Mouse (Mus musculus): ENCODE data around the gene Triobp.
"Not testable (repeated sequence)": the region's sequence is repeated elsewhere in the genome, so short reads cannot be mapped to it uniquely, and the experiment has no call there.

Gene Triobp

DNA sequence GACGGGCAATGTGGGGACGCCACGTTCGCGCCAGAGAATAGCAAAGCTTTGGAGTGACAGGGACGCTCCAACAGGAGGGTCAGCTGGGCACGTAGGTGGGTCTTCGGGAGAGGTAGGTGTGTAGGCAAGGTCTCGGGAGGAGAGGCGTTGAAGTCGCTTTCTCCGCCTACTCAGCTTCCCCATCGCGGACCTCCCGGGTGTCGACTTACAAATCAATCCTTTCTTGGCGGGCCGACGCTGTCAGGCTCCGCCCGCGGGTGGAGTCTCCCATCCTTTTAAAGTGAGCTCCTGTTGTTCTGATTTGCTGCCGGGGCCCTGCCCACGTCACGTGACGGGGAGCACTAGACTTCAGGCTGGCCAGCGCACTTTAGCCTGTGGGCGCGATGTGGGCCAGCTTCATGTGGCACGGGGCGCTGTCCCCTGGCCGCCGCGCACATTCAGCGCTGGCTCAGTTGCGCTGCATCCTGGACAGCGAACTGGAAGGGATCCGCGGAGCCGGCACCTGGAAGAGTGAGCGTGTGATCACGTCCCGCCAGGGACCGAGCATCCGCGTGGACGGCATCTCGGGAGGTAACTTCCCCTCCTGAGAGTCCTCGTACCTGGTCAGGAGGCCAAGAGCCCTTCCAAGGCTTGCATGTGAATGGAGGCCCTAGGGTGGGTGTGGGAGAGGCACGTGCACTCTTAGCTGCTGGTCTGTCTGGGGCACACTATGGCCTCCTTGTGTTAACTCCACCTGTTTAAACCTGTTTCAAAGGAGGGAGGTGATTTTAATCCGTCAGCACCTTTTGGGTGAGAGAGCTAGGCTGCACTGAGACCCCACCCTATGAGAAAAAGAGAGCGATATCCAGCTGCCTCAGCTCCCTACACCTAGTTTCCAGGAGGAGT lies 83.3 kb downstream of the Triobp start:
- peak; percentile 98 for DNase-seq (ENCODE audit: inconsistent ontology term)

DNA sequence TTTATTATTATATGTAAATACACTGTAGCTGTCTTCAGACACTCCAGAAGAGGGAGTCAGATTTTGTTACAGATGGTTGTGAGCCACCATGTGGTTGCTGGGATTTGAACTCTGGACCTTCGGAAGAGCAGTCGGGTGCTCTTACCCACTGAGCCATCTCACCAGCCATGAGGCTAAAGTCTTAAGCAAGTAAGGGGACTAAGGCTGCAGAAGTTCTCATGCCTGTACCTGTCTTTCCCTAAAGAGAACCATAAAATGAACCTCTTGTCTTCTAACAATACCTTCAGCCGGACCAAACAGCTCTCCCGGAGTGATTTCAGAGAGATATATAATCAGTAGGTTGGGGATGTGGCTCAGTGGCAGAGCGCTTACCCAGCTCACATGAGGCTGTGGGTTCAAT lies 84.4 kb downstream of the Triobp start:
- DNase-seq (ENCODE audit: inconsistent ontology term), result not testable (repeated sequence)

DNA sequence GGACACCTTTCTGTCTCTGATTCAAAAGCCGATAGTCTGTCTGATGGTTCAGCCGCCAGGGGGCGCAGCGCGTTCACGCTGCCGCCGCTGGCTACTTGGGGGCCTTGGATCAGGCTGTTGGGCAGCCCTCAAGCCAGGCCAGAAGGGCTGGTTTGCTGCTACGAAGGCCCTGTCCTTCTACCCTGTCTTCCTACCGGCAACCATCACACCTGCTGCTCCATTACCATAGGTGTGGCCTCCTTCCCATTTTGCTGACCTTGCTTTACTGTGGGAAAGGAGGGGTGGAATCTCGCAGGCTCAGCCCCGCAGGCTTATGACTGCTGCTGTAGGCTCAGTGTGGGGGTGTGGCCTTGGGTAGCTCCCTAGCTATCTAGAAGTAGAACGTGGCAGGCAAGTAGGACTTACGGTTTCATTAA lies 90.4 kb downstream of the Triobp start:
- DNase-seq (ENCODE audit: inconsistent ontology term), result peak; percentile 79

DNA sequence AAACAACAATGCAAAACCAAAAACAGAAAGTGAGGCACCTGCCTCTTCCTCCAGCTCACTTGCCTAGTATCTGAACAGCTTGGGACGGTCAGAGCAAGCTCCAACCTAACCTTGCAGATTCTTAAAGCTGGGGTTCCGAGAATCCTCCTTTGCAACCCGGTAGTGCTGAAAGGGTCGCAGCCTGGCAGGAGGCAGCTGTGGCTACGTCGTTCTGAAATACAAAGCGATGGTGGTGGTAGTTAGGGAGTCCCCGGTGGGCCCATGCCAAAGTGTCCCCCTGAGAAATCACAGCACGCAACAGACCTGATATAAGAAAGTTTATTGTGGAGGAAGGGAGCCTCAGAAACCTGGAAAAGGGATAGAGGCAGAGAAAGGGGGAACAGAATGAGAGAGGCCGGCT lies 90.8 kb downstream of the Triobp start:
- no peak for DNase-seq (ENCODE audit: inconsistent ontology term)

DNA sequence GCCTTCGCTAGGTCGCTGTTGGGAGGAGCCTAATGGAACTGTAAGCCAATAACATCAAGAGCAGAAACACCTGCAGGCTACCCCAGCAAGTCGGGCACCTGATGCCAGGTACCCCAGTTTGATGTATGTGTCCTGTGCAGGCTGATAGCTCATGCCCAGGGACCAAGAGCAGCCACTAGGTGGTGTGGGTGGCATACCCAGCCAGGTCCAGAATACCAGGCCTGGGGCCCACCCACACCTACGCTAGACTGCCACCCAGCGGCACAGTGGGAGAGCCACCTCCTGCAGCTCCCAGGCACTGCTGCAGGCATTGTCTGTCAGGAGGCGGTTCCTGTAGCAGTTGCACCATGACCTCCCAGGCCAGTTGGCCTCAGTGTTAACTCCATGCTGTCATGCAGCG lies 91.3 kb downstream of the Triobp start:
- DNase-seq (ENCODE audit: inconsistent ontology term), result peak; percentile 74

DNA sequence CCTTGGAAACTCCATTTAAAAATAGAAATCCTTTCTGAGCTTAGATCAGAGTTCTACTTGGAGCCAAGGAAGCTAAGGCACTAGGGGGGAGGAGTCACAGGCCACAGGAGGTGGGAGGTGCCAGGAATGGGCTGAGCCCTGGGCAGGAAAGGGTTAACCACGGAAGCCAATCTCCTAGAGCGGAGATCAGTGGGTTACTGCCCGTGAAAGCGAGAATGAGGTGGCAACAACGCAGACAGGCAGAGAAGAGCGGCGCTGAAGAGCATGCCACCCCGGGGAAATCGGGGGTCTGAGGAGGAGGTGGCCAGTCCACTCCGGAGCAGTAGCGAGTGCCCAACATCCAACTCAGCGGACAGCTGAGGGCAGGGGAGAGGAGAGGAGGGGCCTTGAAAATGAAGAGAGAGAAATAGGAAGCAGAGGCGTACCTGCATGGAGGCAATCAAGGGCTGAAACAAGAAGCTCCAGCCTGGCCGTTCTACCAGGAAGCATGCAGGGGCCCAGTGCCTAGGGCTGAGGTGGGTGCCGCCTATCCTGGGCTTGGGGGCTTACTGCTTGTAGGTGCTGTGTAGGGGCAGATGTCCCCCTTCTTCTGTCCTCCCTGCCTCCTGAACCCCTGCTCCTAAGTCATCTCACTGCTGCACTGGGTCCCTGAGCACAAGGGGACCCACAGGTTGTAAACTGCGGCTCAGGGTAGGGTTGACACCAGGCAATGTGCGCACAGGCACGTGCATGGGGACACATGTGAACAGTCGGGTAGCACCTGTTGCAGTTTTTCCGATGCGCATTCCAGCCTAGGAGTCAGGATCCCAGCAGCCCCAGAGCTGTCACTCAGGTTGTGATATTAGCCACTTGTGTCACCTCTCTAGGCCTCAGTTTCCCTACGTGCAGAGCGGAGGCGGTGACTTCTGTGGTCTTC lies 93.2 kb downstream of the Triobp start:
- DNase-seq (ENCODE audit: inconsistent ontology term), result no peak

DNA sequence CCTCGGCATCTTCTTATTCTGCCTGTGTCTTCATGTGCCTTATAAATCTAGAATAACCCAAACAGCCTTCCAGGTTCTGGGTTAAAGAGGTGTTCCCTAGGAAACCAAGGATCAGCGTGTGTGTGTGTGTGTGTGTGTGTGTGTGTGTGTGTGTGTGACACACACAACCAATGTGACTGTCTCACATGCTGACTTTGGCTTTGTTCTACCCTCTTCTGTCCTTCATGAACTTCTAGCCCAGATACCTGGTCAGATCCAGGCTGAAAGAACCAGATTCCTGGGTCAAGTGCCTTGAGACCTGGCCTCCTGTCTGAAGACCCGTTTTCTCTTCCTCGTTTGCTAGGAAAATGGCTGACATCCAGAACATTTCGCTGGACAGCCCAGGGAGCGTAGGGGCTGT lies 94.1 kb downstream of the Triobp start, which contains the start of gene Galr3:
TSS of gene Galr3 (plus strand) at position 301 of the 400 bp plus-strand sequence.
- no peak for DNase-seq (ENCODE audit: inconsistent ontology term)

DNA sequence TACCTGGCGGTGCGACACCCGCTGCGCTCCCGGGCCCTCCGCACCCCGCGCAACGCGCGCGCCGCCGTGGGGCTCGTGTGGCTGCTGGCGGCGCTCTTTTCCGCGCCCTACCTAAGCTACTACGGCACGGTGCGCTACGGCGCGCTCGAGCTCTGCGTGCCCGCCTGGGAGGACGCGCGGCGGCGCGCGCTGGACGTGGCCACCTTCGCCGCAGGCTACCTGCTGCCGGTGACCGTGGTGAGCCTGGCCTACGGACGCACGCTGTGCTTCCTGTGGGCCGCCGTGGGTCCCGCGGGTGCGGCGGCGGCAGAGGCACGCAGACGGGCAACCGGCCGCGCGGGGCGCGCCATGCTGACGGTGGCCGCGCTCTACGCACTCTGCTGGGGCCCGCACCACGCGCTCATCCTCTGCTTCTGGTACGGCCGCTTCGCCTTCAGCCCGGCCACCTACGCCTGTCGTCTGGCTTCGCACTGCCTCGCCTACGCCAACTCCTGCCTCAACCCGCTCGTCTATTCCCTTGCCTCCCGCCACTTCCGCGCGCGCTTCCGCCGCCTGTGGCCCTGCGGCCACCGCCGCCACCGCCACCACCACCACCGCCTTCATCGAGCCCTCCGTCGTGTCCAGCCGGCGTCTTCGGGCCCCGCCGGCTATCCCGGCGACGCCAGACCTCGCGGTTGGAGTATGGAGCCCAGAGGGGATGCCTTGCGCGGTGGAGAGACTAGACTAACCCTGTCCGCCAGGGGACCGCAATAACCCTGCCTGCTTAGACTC lies 95.4 kb downstream of the Triobp start:
- peak; percentile 35 for DNase-seq (ENCODE audit: inconsistent ontology term)

DNA sequence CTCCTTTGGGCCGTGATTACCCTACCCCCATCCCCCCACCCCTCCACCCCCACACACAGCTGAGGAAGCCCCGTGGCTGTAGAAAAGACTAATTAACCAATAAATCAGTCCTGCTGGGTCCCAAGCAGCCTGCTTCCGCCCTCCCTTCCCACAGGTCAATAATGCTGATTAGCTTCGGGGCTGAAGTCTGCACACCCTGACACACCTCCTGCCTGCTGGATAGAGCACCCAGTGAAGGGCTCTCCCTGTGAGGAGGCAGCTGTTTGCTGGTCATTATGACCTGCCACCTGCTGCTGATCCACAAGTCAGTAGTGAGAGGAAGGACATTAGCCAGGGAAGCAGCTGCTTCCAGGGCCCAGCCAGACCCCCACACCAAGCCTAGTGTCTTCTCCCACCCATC lies 97.3 kb downstream of the Triobp start:
- DNase-seq (ENCODE audit: inconsistent ontology term), result no peak

DNA sequence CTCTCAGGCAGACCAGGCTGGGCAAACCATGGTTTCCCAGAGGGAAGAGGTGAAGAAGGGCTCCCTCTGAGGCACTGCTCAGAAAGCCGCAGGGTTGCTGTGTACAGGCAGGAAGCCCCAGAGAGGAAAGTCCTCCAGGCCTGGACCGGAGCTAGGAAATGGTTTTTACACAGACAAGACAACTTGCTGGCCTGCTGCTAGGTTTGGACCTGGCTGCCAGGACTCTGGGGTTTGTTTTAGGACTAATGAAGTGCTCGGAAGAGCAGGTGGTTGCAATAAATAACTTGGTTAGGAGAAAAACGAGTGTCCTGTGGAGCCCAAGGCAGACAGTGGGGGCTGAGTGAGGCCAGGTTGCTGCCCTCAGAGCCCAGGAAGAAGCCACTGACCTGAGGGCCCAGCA lies 100.7 kb downstream of the Triobp start:
- no peak for DNase-seq (ENCODE audit: inconsistent ontology term)

DNA sequence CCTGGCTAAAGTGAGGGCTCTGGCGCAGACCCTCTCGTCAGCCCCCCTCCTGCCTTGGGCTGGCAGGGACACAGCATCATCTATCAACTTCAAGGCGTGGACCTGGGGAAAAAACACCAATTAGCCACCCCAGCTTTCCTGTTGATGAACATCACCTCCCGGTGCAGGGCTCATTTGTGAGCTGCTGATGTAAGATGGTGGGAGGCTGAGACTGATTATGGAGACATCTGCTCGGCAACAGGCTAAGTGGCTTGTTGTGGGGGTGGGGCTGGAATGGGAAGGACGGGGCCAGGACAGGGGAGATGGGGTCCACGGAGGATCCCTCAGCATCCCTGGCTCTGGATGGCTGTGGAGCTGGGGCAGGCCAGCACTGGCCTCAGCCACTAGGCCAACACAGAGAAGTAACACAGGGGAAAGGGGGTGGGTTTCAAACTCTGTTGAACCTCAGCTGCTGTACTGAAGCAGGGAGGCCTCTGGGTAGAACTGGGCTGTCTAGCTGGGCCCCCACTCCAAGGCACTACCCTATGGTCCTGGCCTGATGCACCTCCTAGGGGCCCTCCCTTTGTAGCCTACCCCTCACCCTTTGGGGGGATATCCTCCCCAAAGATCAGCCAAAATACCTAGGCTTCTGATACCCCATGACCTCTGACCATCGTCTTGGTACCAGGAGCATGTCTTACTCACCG lies 102.8 kb downstream of the Triobp start:
- no peak for DNase-seq (ENCODE audit: inconsistent ontology term)

DNA sequence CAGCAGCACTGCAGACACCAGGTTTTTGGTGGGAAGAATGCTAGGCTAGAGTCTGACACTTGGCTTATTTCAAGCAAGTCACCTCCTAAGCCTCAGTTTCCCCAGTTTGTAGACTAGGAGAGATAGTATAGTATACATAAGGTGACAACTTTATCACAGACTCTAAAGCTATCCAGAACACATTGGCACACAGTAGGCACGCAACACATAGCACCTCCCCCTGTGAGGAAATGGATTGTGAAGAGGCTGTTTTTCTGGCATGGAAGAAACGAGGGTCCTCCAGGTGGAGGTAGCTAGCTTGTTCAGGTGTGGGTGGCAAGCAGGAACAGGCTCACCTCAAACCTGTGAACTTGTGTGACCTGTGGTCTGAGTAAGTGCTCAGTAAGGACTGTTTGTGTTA lies 103.4 kb downstream of the Triobp start:
- no peak for DNase-seq (ENCODE audit: inconsistent ontology term)

DNA sequence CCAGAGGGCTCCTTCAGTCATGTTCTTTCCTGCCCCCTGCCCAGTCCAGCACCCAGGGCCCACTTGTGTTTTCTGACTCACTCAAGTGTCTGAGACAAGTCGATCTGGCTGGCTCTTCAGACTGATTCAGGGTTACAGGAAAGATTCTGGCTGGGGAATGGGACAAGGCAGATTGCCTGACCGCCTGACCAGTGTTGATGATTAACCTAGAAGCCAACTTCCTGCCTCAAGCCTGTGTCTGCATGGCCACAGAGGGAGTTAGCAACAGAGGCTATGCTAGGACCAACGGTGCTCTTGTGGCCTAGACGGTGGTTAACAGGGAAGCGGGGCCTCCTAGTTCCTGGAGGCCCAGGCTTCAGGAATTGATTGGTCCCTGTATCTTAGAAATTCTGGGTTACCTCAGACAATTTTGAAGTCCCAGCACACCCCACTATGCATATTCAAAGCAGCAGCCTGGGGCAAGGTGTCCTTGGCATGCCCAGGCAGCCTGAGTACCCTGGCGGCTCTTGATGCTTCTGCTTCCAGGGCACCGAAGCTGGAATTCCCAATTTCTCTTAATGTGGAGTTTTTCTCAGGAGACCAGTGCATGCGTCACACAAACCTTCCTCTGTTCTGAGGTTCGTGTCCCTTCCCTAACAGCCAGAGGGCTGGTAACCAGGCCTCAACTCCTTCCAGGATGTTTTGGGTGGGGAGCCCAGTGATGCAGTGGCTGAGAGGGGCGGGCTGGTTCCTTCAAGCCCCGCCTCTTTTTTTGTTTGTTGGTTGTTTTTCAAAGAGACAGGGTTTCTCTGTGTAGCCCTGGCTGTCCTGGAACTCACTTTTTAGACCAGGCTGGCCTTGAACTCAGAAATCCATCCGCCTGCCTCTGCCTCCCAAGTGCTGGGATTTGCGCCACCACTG lies 104.2 kb downstream of the Triobp start:
- DNase-seq (ENCODE audit: inconsistent ontology term), result peak; percentile 51

DNA sequence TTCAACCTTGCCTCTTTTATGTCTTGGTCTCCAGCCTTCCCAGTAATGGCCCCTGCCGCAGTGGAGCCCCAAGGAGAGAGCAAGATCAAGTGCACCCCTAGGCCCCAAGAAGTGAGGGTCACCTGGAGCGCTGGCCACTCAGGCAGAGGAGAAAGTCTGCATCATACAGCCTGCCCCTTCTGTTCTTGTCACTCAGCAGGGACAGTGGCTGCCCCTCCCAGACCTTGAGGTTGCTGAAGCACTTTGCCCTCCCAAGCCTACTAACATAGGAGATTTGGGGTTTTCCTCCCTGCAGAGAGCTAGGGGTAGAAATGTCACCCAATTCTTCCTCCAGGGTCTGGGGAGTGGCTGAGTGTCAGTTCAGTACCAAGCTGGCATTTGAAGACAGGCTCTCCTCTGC lies 104.8 kb downstream of the Triobp start:
- DNase-seq (ENCODE audit: inconsistent ontology term), result no peak
